In the genomic region with DNA sequence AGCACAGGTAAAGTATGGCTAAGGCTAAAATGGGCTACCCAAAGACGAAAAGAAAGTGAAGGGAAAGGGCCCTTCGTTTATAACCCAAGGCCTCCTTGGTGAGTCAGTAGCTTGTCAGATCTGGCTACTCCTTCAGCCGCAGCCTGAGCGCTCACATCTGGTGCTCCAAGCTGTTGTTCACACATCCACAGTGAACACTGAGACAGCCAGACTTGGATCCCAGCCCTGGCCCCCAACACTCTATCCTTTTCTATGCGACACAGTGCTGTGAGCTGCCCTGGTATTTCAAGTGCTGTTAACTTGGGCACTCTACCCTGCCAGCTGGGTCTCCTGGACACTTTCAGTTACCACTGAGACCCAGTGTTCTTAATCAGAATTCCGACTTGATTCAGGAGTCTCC, we compare ENCODE assay signal across 10 mouse cellular contexts. TPM values are rescaled to one million over a fixed set of nuclear protein-coding genes. Genes with fewer than 3 reads are reported as not detected.
DNase-seq lines count a peak whose midpoint lies in the region; ATAC-seq lines count a peak whose summit lies in the region.
"Had no signal": no experiment of that assay in that cellular context is flagged by ENCODE, and none has a peak within 500 bp of the region (broad histone marks: within the 10 kb centered on the region; RNA-seq: fewer than 3 reads in every experiment).

No protein-coding gene starts in this region.

- ATAC-seq in kidney, embryonic 15.5 days (replicated peaks; ENCODE audit: low FRiP score): no peak

- no peak overlapping the region for H3K27ac ChIP-seq in kidney, embryonic 15.5 days
- no peak overlapping the region for H3K27ac ChIP-seq in embryonic facial prominence, embryonic 10.5 days (replicated peaks)

- 78% methylated on average over 6 of the region's 6 CpGs for WGBS in kidney, embryonic 15.5 days
- 92% methylated on average over 6 of the region's 6 CpGs for WGBS in embryonic facial prominence, embryonic 10.5 days

- no peaks in the 10 kb centered on the region for H3K36me3 ChIP-seq in kidney, embryonic 15.5 days
- no peaks in the 10 kb centered on the region for H3K36me3 ChIP-seq in embryonic facial prominence, embryonic 10.5 days (replicated peaks)

- H3K27me3 ChIP-seq in kidney, embryonic 15.5 days: peaks cover 8% of the 10 kb centered on the region; the same call in 1 of the 2 replicates
- H3K27me3 ChIP-seq in embryonic facial prominence, embryonic 10.5 days (replicated peaks; ENCODE audit: low read depth, poor library complexity, severe bottlenecking): peaks cover 34% of the 10 kb centered on the region

- DNase-seq in kidney, postnatal 14 days: peak; percentile 18
- peak; percentile 62 to 63 for DNase-seq in heart, adult 9 months (ENCODE audit: low spot score in 2 of 2)
- peak; percentile 54 to 95 for DNase-seq in left cerebral cortex, postnatal 25 days (ENCODE audit: low spot score in 2 of 2)
- DNase-seq in right cerebral cortex, postnatal 25 days: peak; percentile 73
- DNase-seq in embryonic facial prominence, embryonic 10.5 days (ENCODE audit: low spot score): no peak
- no peak for DNase-seq in embryo, embryonic 10 days (ENCODE audit: low spot score)
- DNase-seq in adrenal gland, postnatal 25 days: no peak

- H3K4me3 ChIP-seq in kidney, embryonic 15.5 days (replicated peaks): no peak overlapping the region
- no peak overlapping the region for H3K4me3 ChIP-seq in embryonic facial prominence, embryonic 10.5 days
- H3K4me3 ChIP-seq: megakaryocyte, embryonic 14.5 days had no signal

- H3K9me3 ChIP-seq in kidney, embryonic 15.5 days (replicated peaks): no peaks in the 10 kb centered on the region
- no peaks in the 10 kb centered on the region for H3K9me3 ChIP-seq in embryonic facial prominence, embryonic 10.5 days

- no peak overlapping the region for H3K4me2 ChIP-seq in kidney, embryonic 15.5 days

- intact Hi-C loops in left cerebral cortex, postnatal 25 days (cut with DNase I): loop anchor here (2.0 to 10.0 kb wide), 3 partner anchors 14 to 204 kb away; no protein-coding TSS in a partner anchor

- H3K4me1 ChIP-seq in kidney, embryonic 15.5 days: peaks cover 13% of the 10 kb centered on the region; the same call in 1 of the 2 replicates
- H3K4me1 ChIP-seq in embryonic facial prominence, embryonic 10.5 days: peaks cover 15% of the 10 kb centered on the region

- H3K9ac ChIP-seq in kidney, embryonic 15.5 days: no peak overlapping the region

RNA-seq across cellular contexts. Expression of a gene that starts 8.7 kb away (rescaled TPM):
- 0.05 TPM in 2 replicates for polyA plus RNA-seq in kidney, embryonic 15.5 days (2015; fragmentation: Nextera tagmentation; extraction: Ambion mirVana)
- 10 to 100 TPM; 34.3 to 41.5 TPM for total RNA-seq in left cerebral cortex, postnatal 25 days (2021)
- polyA plus RNA-seq in embryonic facial prominence, embryonic 10.5 days (2016; fragmentation: Nextera tagmentation; extraction: Ambion mirVana): not detected in 2 replicates
- total RNA-seq in adrenal gland, postnatal 25 days (2021): not detected in 2 replicates
- total RNA-seq: hematopoietic stem cell, adult 5-6 weeks had no signal

RNA-seq across cellular contexts. Expression of a gene that starts 22.1 kb away (rescaled TPM):
- 64.6 and 70.7 TPM in 2 replicates for polyA plus RNA-seq in kidney, embryonic 15.5 days (2015; fragmentation: Nextera tagmentation; extraction: Ambion mirVana)
- total RNA-seq in left cerebral cortex, postnatal 25 days (2021): 10 to 100 TPM; 38.7 to 44.6 TPM
- 98.2 and 102 TPM in 2 replicates for polyA plus RNA-seq in embryonic facial prominence, embryonic 10.5 days (2016; fragmentation: Nextera tagmentation; extraction: Ambion mirVana)
- 30.9 and 35.0 TPM in 2 replicates for total RNA-seq in adrenal gland, postnatal 25 days (2021)

RNA-seq across cellular contexts. Expression of a gene that starts 41.6 kb away (rescaled TPM):
- polyA plus RNA-seq in kidney, embryonic 15.5 days (2015; fragmentation: Nextera tagmentation; extraction: Ambion mirVana): 185 and 190 TPM in 2 replicates
- 1 to 10 TPM; 1.4 to 1.7 TPM for total RNA-seq in left cerebral cortex, postnatal 25 days (2021)
- 225 and 229 TPM in 2 replicates for polyA plus RNA-seq in embryonic facial prominence, embryonic 10.5 days (2016; fragmentation: Nextera tagmentation; extraction: Ambion mirVana)
- 11.9 and 16.5 TPM in 2 replicates for total RNA-seq in adrenal gland, postnatal 25 days (2021)

RNA-seq across cellular contexts. Expression of a gene that starts 54.6 kb away (rescaled TPM):
- polyA plus RNA-seq in kidney, embryonic 15.5 days (2015; fragmentation: Nextera tagmentation; extraction: Ambion mirVana): 1.2 and 1.8 TPM in 2 replicates
- total RNA-seq in left cerebral cortex, postnatal 25 days (2021): not detected
- polyA plus RNA-seq in embryonic facial prominence, embryonic 10.5 days (2016; fragmentation: Nextera tagmentation; extraction: Ambion mirVana): 0.39 and 0.78 TPM in 2 replicates
- 1.1 and 1.8 TPM in 2 replicates for total RNA-seq in adrenal gland, postnatal 25 days (2021)
- total RNA-seq: hematopoietic stem cell, adult 5-6 weeks had no signal

RNA-seq across cellular contexts. Expression of a gene that starts 54.7 kb away (rescaled TPM):
- 289 and 314 TPM in 2 replicates for polyA plus RNA-seq in kidney, embryonic 15.5 days (2015; fragmentation: Nextera tagmentation; extraction: Ambion mirVana)
- 10 to 100 TPM; 59.6 to 78.3 TPM for total RNA-seq in left cerebral cortex, postnatal 25 days (2021)
- 104 and 116 TPM in 2 replicates for polyA plus RNA-seq in embryonic facial prominence, embryonic 10.5 days (2016; fragmentation: Nextera tagmentation; extraction: Ambion mirVana)
- 592 and 680 TPM in 2 replicates for total RNA-seq in adrenal gland, postnatal 25 days (2021)

Comparison
In these comparisons a context has a peak if more than half of its experiments do, and no peak if none do; other contexts are left out.
1. DNase-seq: peak in kidney, postnatal 14 days (single experiment), heart, adult 9 months (2 of 2), left cerebral cortex, postnatal 25 days (2 of 2) and right cerebral cortex, postnatal 25 days (single experiment); none in embryonic facial prominence, embryonic 10.5 days (single experiment), embryo, embryonic 10 days (single experiment) and adrenal gland, postnatal 25 days (single experiment).
2. RNA of a gene that starts 8.7 kb away (total RNA-seq): 34.3 to 41.5 TPM in left cerebral cortex, postnatal 25 days; not detected in adrenal gland, postnatal 25 days; every median in the first group is over 10 times any median in the second.